Mouse (Mus musculus): ENCODE measurements around the gene Tmem63a.

DNA sequence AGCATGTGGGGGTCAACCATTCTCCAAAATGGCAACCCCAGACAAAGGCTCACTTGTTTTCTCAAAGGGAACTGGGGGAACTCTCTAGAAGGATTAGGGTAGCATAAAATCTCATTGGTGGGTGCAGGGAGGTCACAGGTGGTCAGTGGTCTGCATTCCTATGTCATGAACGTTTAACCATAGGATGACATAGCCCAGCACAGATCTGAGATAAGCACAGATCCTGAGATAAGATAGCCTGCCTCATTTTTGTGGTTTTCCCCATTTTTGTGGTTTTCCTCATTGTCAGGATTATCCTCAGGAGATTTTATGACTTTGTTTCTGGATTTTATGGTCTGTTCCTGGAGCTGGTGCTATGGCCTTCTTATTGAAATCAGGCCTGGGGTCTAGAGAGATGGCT is 25.1 kb upstream of the Tmem63a start:
- TF ChIP-seq GATA1 (IDR thresholded peaks at IDR 0.05; ENCODE audit: borderline replicate concordance, low read length) (no peak), FLI1 (IDR thresholded peaks at IDR 0.05; ENCODE audit: low read length) (no peak)

Measured in megakaryocyte, embryonic 14.5 days (primary cell).